ENCODE assay signal across 15 mouse cellular contexts in the genomic region with DNA sequence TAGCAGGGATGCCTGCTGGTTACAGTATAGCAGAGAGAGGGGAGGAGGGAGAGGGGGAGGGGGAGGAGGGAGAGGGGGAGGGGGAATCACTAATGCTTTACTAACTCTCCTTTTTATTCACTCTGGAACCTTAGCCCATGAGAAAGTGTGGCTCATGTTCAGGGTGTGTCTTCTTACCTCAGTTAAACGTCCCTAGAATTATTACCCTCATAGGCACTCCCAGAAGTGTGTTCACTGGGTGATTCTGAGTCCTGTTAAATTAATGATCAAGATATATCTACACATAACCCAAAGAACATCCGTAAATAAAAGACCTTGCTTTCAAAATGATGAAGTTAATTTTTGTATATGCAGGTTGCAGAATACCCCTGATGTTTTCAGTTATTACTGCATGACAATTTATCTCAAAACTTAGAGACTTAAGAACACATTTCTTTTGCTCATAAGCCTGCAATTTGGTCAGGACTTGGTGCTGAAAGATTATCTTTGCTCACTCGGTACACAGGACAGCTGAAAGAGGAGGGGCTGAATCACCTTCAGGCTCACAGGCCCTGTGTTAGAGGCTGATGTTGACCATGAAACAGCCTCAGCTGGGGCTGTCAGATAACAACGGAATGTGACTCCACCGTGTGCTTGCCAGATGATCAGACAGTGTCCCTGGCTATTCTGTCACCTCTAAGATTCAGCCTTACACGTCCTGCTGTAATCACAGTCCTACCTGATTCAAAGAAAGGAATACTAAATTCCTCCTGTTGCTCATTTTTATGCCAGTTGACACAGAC.
DNase-seq lines count a peak whose midpoint lies in the region; ATAC-seq and TF ChIP-seq lines count a peak whose summit lies in the region.
"Had no signal": no experiment of that assay in that cellular context is flagged by ENCODE, and none has a peak within 500 bp of the region (broad histone marks: within the 10 kb centered on the region; RNA-seq: fewer than 3 reads in every experiment).

No protein-coding gene starts in this region.

- no peak for TF ChIP-seq CTCF in stomach, postnatal 0 days (IDR thresholded peaks at IDR 0.05; ENCODE audit: low read depth)

- peak; percentile 21 for DNase-seq in embryo, embryonic 10 days (ENCODE audit: low spot score)
- no peak for DNase-seq in embryo, embryonic 11 days
- no peak for DNase-seq in stomach, postnatal 0 days (ENCODE audit: low spot score)
- DNase-seq in hindbrain, embryonic 11.5 days (ENCODE audit: low spot score), result no peak
- no peak for DNase-seq in gastrocnemius, adult 18-20 months (ENCODE audit: low spot score)
- no peak for DNase-seq in cerebellum, postnatal 25 days
- DNase-seq: cerebellum, adult 11-12 months; kidney, postnatal 25 days; right cerebral cortex, postnatal 25 days; thymus, adult 2 months had no signal

- 53% methylated on average over 6 of the region's 6 CpGs for WGBS in stomach, embryonic 14.5 days
- 54% methylated on average over 6 of the region's 6 CpGs for WGBS in stomach, postnatal 0 days
- 72% methylated on average over 6 of the region's 6 CpGs for WGBS in hindbrain, embryonic 11.5 days

- H3K9ac ChIP-seq in stomach, embryonic 14.5 days (replicated peaks; ENCODE audit: low read depth, low read length), result no peak overlapping the region
- no peak overlapping the region for H3K9ac ChIP-seq in stomach, postnatal 0 days (ENCODE audit: low read length)
- H3K9ac ChIP-seq in hindbrain, embryonic 11.5 days (ENCODE audit: low read depth, low read length), result no peak overlapping the region
- H3K9ac ChIP-seq: limb, embryonic 15.5 days had no signal

- no peaks in the 10 kb centered on the region for H3K27me3 ChIP-seq in stomach, embryonic 14.5 days (ENCODE audit: control insufficient read depth, insufficient read depth, low read length)
- no peaks in the 10 kb centered on the region for H3K27me3 ChIP-seq in stomach, postnatal 0 days (ENCODE audit: control insufficient read depth, insufficient read depth, low read length)
- H3K27me3 ChIP-seq in hindbrain, embryonic 11.5 days (ENCODE audit: control insufficient read depth, insufficient read depth, low read length), result no peaks in the 10 kb centered on the region
- H3K27me3 ChIP-seq: limb, embryonic 15.5 days had no signal

- H3K27ac ChIP-seq in stomach, embryonic 14.5 days (ENCODE audit: low read length), result no peak overlapping the region
- no peak overlapping the region for H3K27ac ChIP-seq in stomach, postnatal 0 days (replicated peaks)
- no peak overlapping the region for H3K27ac ChIP-seq in hindbrain, embryonic 11.5 days (ENCODE audit: low read depth, low read length)
- H3K27ac ChIP-seq: forebrain, embryonic 10.5 days; limb, embryonic 15.5 days; macrophage had no signal

- peak; percentile 76; the same call in 1 of the 2 replicates for ATAC-seq in stomach, embryonic 14.5 days (ENCODE audit: insufficient number of reproducible peaks, insufficient read depth, low FRiP score, low read depth)
- no peak for ATAC-seq in stomach, postnatal 0 days (ENCODE audit: low FRiP score, low TSS enrichment)
- ATAC-seq in megakaryocyte, adult 5-6 weeks (ENCODE audit: poor library complexity, severe bottlenecking), result peak; percentile 51; the same call in 1 of the 2 replicates
- ATAC-seq in hindbrain, embryonic 11.5 days (ENCODE audit: low FRiP score), result no peak; the same call in 1 of the 2 replicates

- no peaks in the 10 kb centered on the region for H3K9me3 ChIP-seq in stomach, embryonic 14.5 days (ENCODE audit: control insufficient read depth, low read depth, low read length)
- H3K9me3 ChIP-seq in stomach, postnatal 0 days (ENCODE audit: control insufficient read depth, low read length), result no peaks in the 10 kb centered on the region
- H3K9me3 ChIP-seq in hindbrain, embryonic 11.5 days (ENCODE audit: control insufficient read depth, low read length), result no peaks in the 10 kb centered on the region
- H3K9me3 ChIP-seq: forebrain, embryonic 10.5 days; limb, embryonic 15.5 days had no signal

- no peaks in the 10 kb centered on the region for H3K4me1 ChIP-seq in stomach, embryonic 14.5 days (ENCODE audit: control insufficient read depth, insufficient read depth, low read length)
- no peaks in the 10 kb centered on the region for H3K4me1 ChIP-seq in stomach, postnatal 0 days (replicated peaks; ENCODE audit: control insufficient read depth, insufficient read depth)
- no peaks in the 10 kb centered on the region for H3K4me1 ChIP-seq in hindbrain, embryonic 11.5 days (replicated peaks; ENCODE audit: control insufficient read depth, insufficient read depth, low read length)
- H3K4me1 ChIP-seq: limb, embryonic 15.5 days had no signal

- H3K4me2 ChIP-seq in stomach, embryonic 14.5 days (replicated peaks; ENCODE audit: low read depth, low read length), result no peak overlapping the region
- no peak overlapping the region for H3K4me2 ChIP-seq in stomach, postnatal 0 days (replicated peaks; ENCODE audit: low read depth)
- H3K4me2 ChIP-seq in hindbrain, embryonic 11.5 days (replicated peaks; ENCODE audit: low read depth, low read length), result no peak overlapping the region
- H3K4me2 ChIP-seq: limb, embryonic 15.5 days had no signal

- TF ChIP-seq EP300 in stomach, postnatal 0 days (optimal IDR thresholded peaks at IDR 0.05), result no peak

- no peak overlapping the region for H3K4me3 ChIP-seq in stomach, embryonic 14.5 days (ENCODE audit: low read depth, low read length)
- H3K4me3 ChIP-seq in stomach, postnatal 0 days (ENCODE audit: low read depth, low read length), result no peak overlapping the region
- H3K4me3 ChIP-seq in hindbrain, embryonic 11.5 days (ENCODE audit: low read depth, low read length), result no peak overlapping the region
- H3K4me3 ChIP-seq: forebrain, embryonic 10.5 days; limb, embryonic 15.5 days had no signal

- H3K36me3 ChIP-seq in stomach, embryonic 14.5 days (ENCODE audit: control insufficient read depth, insufficient read depth, low read length), result no peaks in the 10 kb centered on the region
- no peaks in the 10 kb centered on the region for H3K36me3 ChIP-seq in stomach, postnatal 0 days (ENCODE audit: control insufficient read depth, insufficient read depth, low read length)
- no peaks in the 10 kb centered on the region for H3K36me3 ChIP-seq in hindbrain, embryonic 11.5 days (ENCODE audit: control insufficient read depth, insufficient read depth, low read length)
- H3K36me3 ChIP-seq: forebrain, embryonic 10.5 days; limb, embryonic 15.5 days had no signal

Comparison
In these comparisons a context has a peak if more than half of its experiments do, and no peak if none do; other contexts are left out.
1. ATAC-seq: peak in stomach, embryonic 14.5 days (single experiment) and megakaryocyte, adult 5-6 weeks (single experiment); none in stomach, postnatal 0 days (single experiment) and hindbrain, embryonic 11.5 days (single experiment).